Mouse (Mus musculus): Measurements from ENCODE around the gene Hspe1. TPM values are rescaled to one million over a fixed set of nuclear protein-coding genes. Genes with fewer than 3 reads are reported as not detected.

The Hspe1 gene
- polyA plus RNA-seq, 1 experiment from 2014 or later = 283 TPM

Other genes starting within 250 kb of the Hspe1 start
- 18.9 and 24.4 TPM in 2 replicates for gene Ankrd44, start 161.7 kb upstream of the Hspe1 start, polyA plus RNA-seq (2014; fragmentation: Nextera tagmentation; extraction: Ambion mirVana)
- 407 and 415 TPM in 2 replicates for gene Sf3b1, start 60.7 kb upstream of the Hspe1 start, polyA plus RNA-seq (2014; fragmentation: Nextera tagmentation; extraction: Ambion mirVana)
- gene Coq10b, start 35.4 kb upstream of the Hspe1 start, polyA plus RNA-seq (2014; fragmentation: Nextera tagmentation; extraction: Ambion mirVana) = 39.5 and 44.1 TPM in 2 replicates
- gene Hspd1, start 111 bp downstream of the Hspe1 start, polyA plus RNA-seq (2014; fragmentation: Nextera tagmentation; extraction: Ambion mirVana) = 240 and 246 TPM in 2 replicates
- gene Mob4, start 43.1 kb downstream of the Hspe1 start, polyA plus RNA-seq (2014; fragmentation: Nextera tagmentation; extraction: Ambion mirVana) = 173 and 187 TPM in 2 replicates
- 12.1 and 12.2 TPM in 2 replicates for gene Rftn2, start 138.7 kb downstream of the Hspe1 start, polyA plus RNA-seq (2014; fragmentation: Nextera tagmentation; extraction: Ambion mirVana)
- 3.0 and 4.5 TPM in 2 replicates for gene Mars2, start 149.0 kb downstream of the Hspe1 start, polyA plus RNA-seq (2014; fragmentation: Nextera tagmentation; extraction: Ambion mirVana)